Mouse (Mus musculus) ES-E14 (cell line): Measurements from ENCODE around the gene 1810049J17Rik. TPM values are rescaled to one million over a fixed set of nuclear protein-coding genes. Genes with fewer than 3 reads are reported as not detected.

Source experiments
- DNase-seq: peaks from one replicate; pipeline ENCODE4 v3.0.0-alpha.2; 2013; ENCODE audit warnings: low read depth, low spot score
- H3K27ac ChIP-seq: 2 replicates; pipeline ENCODE4 v1.5.1; 2012; ENCODE audit warnings: low read depth, mild to moderate bottlenecking, low read length, moderate library complexity, mixed read lengths; ENCODE audit not compliant: poor library complexity, insufficient read depth, severe bottlenecking
- H3K36me3 ChIP-seq: 2 replicates; pipeline ENCODE4 v1.6.1; 2012; ENCODE audit warnings: mild to moderate bottlenecking, low read length, moderate library complexity, mixed read lengths; ENCODE audit not compliant: control insufficient read depth, poor library complexity, insufficient read depth, severe bottlenecking
- H3K4me1 ChIP-seq, 2 experiments: fragments of 150-350 bp in 1 of 2; sonication (generic) in 1 of 2; 2 replicates each; pipeline ENCODE4 v1.6.1; 2012; ENCODE audit warnings: low read length in 2 of 2, mild to moderate bottlenecking in 1 of 2, mixed read lengths in 1 of 2; ENCODE audit not compliant: control insufficient read depth in 2 of 2, insufficient read depth in 2 of 2, poor library complexity in 1 of 2
- H3K4me3 ChIP-seq, 2 experiments: fragments of 150-350 bp in 1 of 2; sonication (generic) in 1 of 2; 2 replicates each; pipeline ENCODE4 v1.5.1; 2012; ENCODE audit warnings: low read length in 2 of 2, low read depth in 1 of 2, mild to moderate bottlenecking in 1 of 2, mixed read lengths in 1 of 2; ENCODE audit not compliant: insufficient read depth in 1 of 2, poor library complexity in 1 of 2, severe bottlenecking in 1 of 2
- H3K9ac ChIP-seq: 2 replicates; pipeline ENCODE4 v1.6.1; 2012; ENCODE audit warnings: low read depth, mild to moderate bottlenecking, low read length, mixed read lengths; ENCODE audit not compliant: poor library complexity, insufficient read depth, severe bottlenecking
- H3K9me3 ChIP-seq: fragments of 150-350 bp; sonication (generic); 2 replicates; pipeline ENCODE4 v1.6.1; 2012; ENCODE audit warnings: low read depth, mild to moderate bottlenecking, low read length; ENCODE audit not compliant: control insufficient read depth, insufficient read depth
- CHD2 ChIP-seq: IDR thresholded peaks from 2 replicates; pipeline ENCODE4 v1.6.1; 2014; ENCODE audit warnings: mild to moderate bottlenecking, low read depth, low read length, inconsistent platforms
- HCFC1 ChIP-seq: IDR thresholded peaks from 2 replicates; pipeline ENCODE4 v1.6.1; 2012; ENCODE audit warnings: low read length, inconsistent platforms, borderline replicate concordance; ENCODE audit not compliant: insufficient read depth
- MAFK ChIP-seq: IDR thresholded peaks from 2 replicates; pipeline ENCODE4 v1.6.1; 2014; ENCODE audit warnings: mild to moderate bottlenecking, low read depth, low read length, inconsistent platforms; ENCODE audit not compliant: insufficient read depth
- ZC3H11A ChIP-seq: IDR thresholded peaks from 2 replicates; pipeline ENCODE4 v1.6.1; 2012; ENCODE audit warnings: low read depth, mild to moderate bottlenecking, inconsistent platforms, low read length, borderline replicate concordance
- ZNF384 ChIP-seq: IDR thresholded peaks from 2 replicates; pipeline ENCODE4 v1.6.1; 2012; ENCODE audit warnings: low read depth, low read length, inconsistent platforms
- in situ Hi-C, 2 experiments: fragments of 600-800 bp; cut with MboI; formaldehyde crosslinking; loops; one replicate each; pipeline ENCODE4 v1.15.1; 2025; ENCODE audit warnings: low sequenced_read_pairs in 2 of 2, inconsistent platforms in 1 of 2; ENCODE audit not compliant: unreplicated experiment in 2 of 2
- total RNA-seq: library from RNA; depleted of rRNA; stranded (reverse); fragments of 300-350 nt; gene quantifications from 2 replicates; pipeline ENCODE4 v1.2.3, GENCODE M21; 2012

Gene 1810049J17Rik
- total RNA-seq, 1 experiment: 9.6 TPM

- 0 out of 2 replicates have a peak, but pooled peaks have one; percentile 19 for TF ChIP-seq MAFK
- no peak for TF ChIP-seq ZC3H11A
- H3K9me3 ChIP-seq: no peaks in the 10 kb centered on the region
- H3K27ac ChIP-seq: no peak overlapping the region
- peaks cover 3 to 16% of the 10 kb centered on the region in 2 experiments; a peak in 3 of 4 replicates for H3K4me1 ChIP-seq
- H3K9ac ChIP-seq: no peak overlapping the region; the same call in 1 of the 2 replicates
- no peak for DNase-seq
- H3K36me3 ChIP-seq: no peaks in the 10 kb centered on the region
- in situ Hi-C loops: no loop called here
- no peak overlapping the region for H3K4me3 ChIP-seq
These were observed 15.3 kb downstream of the 1810049J17Rik start for GRCm38 (mm10) chr15:12306188-12307071.

GRCm38 (mm10) chr15:12301771-12302170 lies 19.9 kb downstream of the 1810049J17Rik start:
- Histone ChIP-seq H3K9ac (no peak overlapping the region), H3K27ac (no peak overlapping the region), H3K4me1 (peaks cover 3 to 8% of the 10 kb centered on the region in 2 experiments; a peak in 2 of 4 replicates), H3K4me3 (no peak overlapping the region), H3K36me3 (no peaks in the 10 kb centered on the region), H3K9me3 (no peaks in the 10 kb centered on the region)
- TF ChIP-seq HCFC1: no peak
- in situ Hi-C loops: no loop called here
- no peak for DNase-seq

GRCm38 (mm10) chr15:12298231-12298737 lies 23.4 kb downstream of the 1810049J17Rik start:
- H3K27ac ChIP-seq: no peak overlapping the region
- TF ChIP-seq CHD2: no peak
- TF ChIP-seq ZNF384: no peak
- no peak for TF ChIP-seq HCFC1
- no peak for TF ChIP-seq ZC3H11A
- TF ChIP-seq MAFK: no peak
- H3K4me1 ChIP-seq: peaks cover 0 to 2% of the 10 kb centered on the region in 2 experiments; a peak in 1 of 4 replicates
- in situ Hi-C loops: no loop called here
- no peaks in the 10 kb centered on the region for H3K9me3 ChIP-seq
- no peak overlapping the region for H3K9ac ChIP-seq
- no peaks in the 10 kb centered on the region for H3K36me3 ChIP-seq
- H3K4me3 ChIP-seq: no peak overlapping the region
- no peak for DNase-seq

GRCm38 (mm10) chr15:12296228-12296627 lies 25.5 kb downstream of the 1810049J17Rik start:
- H3K9me3 ChIP-seq: no peaks in the 10 kb centered on the region
- no peak for DNase-seq

More at GRCm38 (mm10) chr15:12296228-12296627, 25.5 kb downstream of the 1810049J17Rik start:
- Histone ChIP-seq H3K4me3 (no peak overlapping the region), H3K4me1 (no peaks in the 10 kb centered on the region; a peak in 1 of 4 replicates), H3K27ac (no peak overlapping the region), H3K36me3 (no peaks in the 10 kb centered on the region), H3K9ac (no peak overlapping the region)
- in situ Hi-C loops: no loop called here
- no peak for TF ChIP-seq MAFK
- TF ChIP-seq ZNF384: no peak
- TF ChIP-seq HCFC1: no peak
- no peak for TF ChIP-seq ZC3H11A
- no peak for TF ChIP-seq CHD2
